Mouse (Mus musculus): Measurements from ENCODE around the gene Arhgap21. TPM values are rescaled to one million over a fixed set of nuclear protein-coding genes. Genes with fewer than 3 reads are reported as not detected.

Gene Arhgap21
- polyA plus RNA-seq, 1 experiment from 2014 or later, result 15.3 TPM

GRCm38 (mm10) chr2:20969201-20970200 is 820 bp upstream of the Arhgap21 start:
- H3K27me3 ChIP-seq (replicated peaks; ENCODE audit: control insufficient read depth, insufficient read depth, low read length), result no peaks in the 10 kb centered on the region
- ATAC-seq (replicated peaks; ENCODE audit: low FRiP score), result peak; percentile 92
- H3K4me2 ChIP-seq, result peak overlapping the region; percentile 98
- H3K4me1 ChIP-seq (replicated peaks; ENCODE audit: control insufficient read depth, insufficient read depth, low read length), result peaks cover 20% of the 10 kb centered on the region
- no peaks in the 10 kb centered on the region for H3K36me3 ChIP-seq (ENCODE audit: control insufficient read depth, insufficient read depth, low read length)
- no peaks in the 10 kb centered on the region for H3K9me3 ChIP-seq (ENCODE audit: control insufficient read depth, low read length)
- under 1% methylated on average over 49 of the region's 49 CpGs for WGBS
- peak overlapping the region; percentile 99 for H3K9ac ChIP-seq (ENCODE audit: low read depth, low read length)
- peak overlapping the region; percentile 99 for H3K27ac ChIP-seq (ENCODE audit: low read depth, low read length)
- H3K4me3 ChIP-seq (ENCODE audit: low read depth, low read length), result peak overlapping the region; percentile 92
- peak; percentile 88 for DNase-seq (ENCODE audit: low spot score)

GRCm38 (mm10) chr2:20967646-20968351 is 882 bp downstream of the Arhgap21 start:
- peak overlapping the region; percentile 92 for H3K4me3 ChIP-seq (ENCODE audit: low read depth, low read length)
- under 1% methylated on average over 43 of the region's 57 CpGs for WGBS
- H3K9ac ChIP-seq (ENCODE audit: low read depth, low read length), result peak overlapping the region; percentile 99
- no peaks in the 10 kb centered on the region for H3K9me3 ChIP-seq (ENCODE audit: control insufficient read depth, low read length)
- peaks cover 32% of the 10 kb centered on the region for H3K4me1 ChIP-seq (replicated peaks; ENCODE audit: control insufficient read depth, insufficient read depth, low read length)
- H3K27ac ChIP-seq (ENCODE audit: low read depth, low read length), result peak overlapping the region; percentile 99
- peak overlapping the region; percentile 98 for H3K4me2 ChIP-seq
- DNase-seq (ENCODE audit: low spot score) (peak; percentile 72), ATAC-seq (replicated peaks; ENCODE audit: low FRiP score) (no peak)
- no peaks in the 10 kb centered on the region for H3K36me3 ChIP-seq (ENCODE audit: control insufficient read depth, insufficient read depth, low read length)
- no peaks in the 10 kb centered on the region for H3K27me3 ChIP-seq (replicated peaks; ENCODE audit: control insufficient read depth, insufficient read depth, low read length)

GRCm38 (mm10) chr2:20967101-20967645 is 1.5 kb downstream of the Arhgap21 start:
- peak overlapping the region; percentile 92 for H3K4me3 ChIP-seq (ENCODE audit: low read depth, low read length)
- H3K27ac ChIP-seq (ENCODE audit: low read depth, low read length), result peak overlapping the region; percentile 99
- ATAC-seq (replicated peaks; ENCODE audit: low FRiP score) (no peak), DNase-seq (ENCODE audit: low spot score) (peak; percentile 56)
- H3K9me3 ChIP-seq (ENCODE audit: control insufficient read depth, low read length), result no peaks in the 10 kb centered on the region
- peaks cover 39% of the 10 kb centered on the region for H3K4me1 ChIP-seq (replicated peaks; ENCODE audit: control insufficient read depth, insufficient read depth, low read length)
- H3K36me3 ChIP-seq (ENCODE audit: control insufficient read depth, insufficient read depth, low read length), result no peaks in the 10 kb centered on the region
- no peaks in the 10 kb centered on the region for H3K27me3 ChIP-seq (replicated peaks; ENCODE audit: control insufficient read depth, insufficient read depth, low read length)
- 2% methylated on average over 13 of the region's 13 CpGs for WGBS
- peak overlapping the region; percentile 99 for H3K9ac ChIP-seq (ENCODE audit: low read depth, low read length)
- H3K4me2 ChIP-seq, result peak overlapping the region; percentile 98

DNA sequence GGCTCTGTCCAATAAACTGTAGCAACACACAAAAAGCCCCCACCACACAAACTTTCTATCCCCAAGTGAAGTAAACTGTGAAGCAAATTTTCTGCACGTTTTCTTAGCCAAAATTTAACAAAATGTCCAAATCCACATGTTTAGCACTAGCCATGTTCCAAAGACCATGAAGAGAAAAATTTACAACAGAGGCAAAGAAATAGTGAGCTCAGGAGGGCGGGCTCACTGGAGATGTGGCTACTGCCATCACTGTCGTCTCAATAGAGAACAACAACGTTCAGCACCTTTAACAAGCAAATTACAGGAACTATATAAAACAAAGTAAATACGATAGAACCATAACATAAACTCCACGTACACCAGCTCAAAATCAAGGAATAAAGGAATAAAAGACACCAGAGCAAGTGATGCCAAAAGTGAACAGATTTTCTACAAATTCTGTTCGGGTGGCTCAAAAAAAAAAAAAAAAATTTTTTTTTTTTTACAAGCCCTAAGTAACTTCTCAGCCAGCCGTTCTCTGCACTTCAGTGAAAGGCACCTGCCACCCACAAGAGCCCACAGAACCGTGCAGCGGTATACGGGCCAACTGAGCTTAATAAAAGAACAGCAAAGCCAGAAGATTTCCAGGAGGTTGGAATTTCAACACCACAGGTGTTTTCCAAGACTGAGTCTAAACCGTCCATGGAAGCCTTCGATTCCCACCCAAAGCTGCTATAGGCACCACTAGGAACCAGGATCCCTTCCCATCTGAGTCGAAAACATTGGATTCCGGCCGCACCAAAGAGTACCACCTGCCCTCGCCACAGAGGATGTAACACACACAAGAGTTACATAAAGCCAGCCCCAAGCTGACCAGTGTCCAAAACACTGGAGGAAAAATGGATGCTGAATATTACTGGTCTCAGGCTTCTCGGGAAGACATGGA is 2.2 kb downstream of the Arhgap21 start:
- H3K36me3 ChIP-seq (ENCODE audit: control insufficient read depth, insufficient read depth, low read length), result no peaks in the 10 kb centered on the region
- H3K4me3 ChIP-seq (ENCODE audit: low read depth, low read length), result peak overlapping the region; percentile 92
- peak overlapping the region; percentile 98 for H3K4me2 ChIP-seq
- H3K9me3 ChIP-seq (ENCODE audit: control insufficient read depth, low read length), result no peaks in the 10 kb centered on the region
- no peak for DNase-seq (ENCODE audit: low spot score)
- H3K27ac ChIP-seq (ENCODE audit: low read depth, low read length), result no peak overlapping the region
- no peaks in the 10 kb centered on the region for H3K27me3 ChIP-seq (replicated peaks; ENCODE audit: control insufficient read depth, insufficient read depth, low read length)
- peak overlapping the region; percentile 99 for H3K9ac ChIP-seq (ENCODE audit: low read depth, low read length)
- H3K4me1 ChIP-seq (replicated peaks; ENCODE audit: control insufficient read depth, insufficient read depth, low read length), result peaks cover 45% of the 10 kb centered on the region
- WGBS, result 43% methylated on average over 18 of the region's 18 CpGs
- no peak for ATAC-seq (replicated peaks; ENCODE audit: low FRiP score)

DNA sequence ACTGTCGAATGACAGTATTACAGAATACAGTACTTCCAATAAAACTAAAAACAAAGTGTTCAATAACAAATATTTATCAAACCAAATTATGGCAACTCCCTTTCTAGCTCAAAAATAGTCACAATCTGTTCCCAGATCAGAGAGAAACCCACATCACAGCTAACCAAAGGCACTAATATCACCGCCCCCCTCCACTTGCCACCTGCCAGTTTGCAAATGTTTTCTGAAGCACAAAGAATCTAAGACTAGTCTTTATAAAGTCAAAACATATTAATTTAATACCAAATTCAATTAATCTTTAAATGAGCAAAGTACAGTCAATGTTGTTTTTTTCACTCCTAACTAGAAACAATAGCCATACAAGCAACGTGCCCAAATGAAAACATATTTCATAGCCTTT is 3.3 kb downstream of the Arhgap21 start:
- Histone ChIP-seq H3K4me3 (ENCODE audit: low read depth, low read length) (peak overlapping the region; percentile 92; the same call in 1 of the 2 replicates), H3K9me3 (ENCODE audit: control insufficient read depth, low read length) (no peaks in the 10 kb centered on the region), H3K4me2 (peak overlapping the region; percentile 98), H3K27ac (ENCODE audit: low read depth, low read length) (no peak overlapping the region), H3K27me3 (replicated peaks; ENCODE audit: control insufficient read depth, insufficient read depth, low read length) (no peaks in the 10 kb centered on the region), H3K9ac (ENCODE audit: low read depth, low read length) (no peak overlapping the region), H3K36me3 (ENCODE audit: control insufficient read depth, insufficient read depth, low read length) (no peaks in the 10 kb centered on the region), H3K4me1 (replicated peaks; ENCODE audit: control insufficient read depth, insufficient read depth, low read length) (peaks cover 50% of the 10 kb centered on the region)
- WGBS, result 72% methylated on average over 3 of the region's 3 CpGs
- DNase-seq (ENCODE audit: low spot score), result no peak
- ATAC-seq (replicated peaks; ENCODE audit: low FRiP score), result no peak

DNA sequence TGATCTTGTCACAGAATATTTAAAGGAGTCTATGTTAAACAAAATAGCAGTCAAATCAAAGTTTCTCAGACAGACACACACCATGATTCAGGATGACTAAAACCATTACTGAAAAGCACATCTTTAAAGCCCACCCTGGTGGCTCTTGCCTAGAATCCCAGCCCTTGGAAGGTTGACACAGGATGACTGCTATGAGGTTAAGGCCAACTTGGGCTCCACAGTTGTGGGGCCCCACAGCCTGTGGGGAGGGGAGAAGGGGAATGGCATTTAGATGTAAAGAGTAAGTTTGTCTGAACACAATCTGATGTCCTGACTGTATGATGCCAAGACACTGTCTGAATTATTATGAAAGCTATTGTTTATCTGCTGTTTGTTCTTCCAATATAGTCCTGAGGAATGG is 4.2 kb downstream of the Arhgap21 start:
- Histone ChIP-seq H3K4me3 (ENCODE audit: low read depth, low read length) (no peak overlapping the region), H3K27me3 (replicated peaks; ENCODE audit: control insufficient read depth, insufficient read depth, low read length) (no peaks in the 10 kb centered on the region), H3K36me3 (ENCODE audit: control insufficient read depth, insufficient read depth, low read length) (no peaks in the 10 kb centered on the region), H3K4me1 (replicated peaks; ENCODE audit: control insufficient read depth, insufficient read depth, low read length) (peaks cover 48% of the 10 kb centered on the region), H3K4me2 (peak overlapping the region; percentile 33), H3K27ac (ENCODE audit: low read depth, low read length) (no peak overlapping the region), H3K9me3 (ENCODE audit: control insufficient read depth, low read length) (no peaks in the 10 kb centered on the region), H3K9ac (ENCODE audit: low read depth, low read length) (no peak overlapping the region)
- DNase-seq (ENCODE audit: low spot score) (no peak), ATAC-seq (replicated peaks; ENCODE audit: low FRiP score) (no peak)

- Histone ChIP-seq H3K9ac (ENCODE audit: low read depth, low read length) (no peak overlapping the region; the same call in 1 of the 2 replicates), H3K27me3 (replicated peaks; ENCODE audit: control insufficient read depth, insufficient read depth, low read length) (no peaks in the 10 kb centered on the region), H3K27ac (ENCODE audit: low read depth, low read length) (peak overlapping the region; percentile 32; the same call in 1 of the 2 replicates), H3K4me3 (ENCODE audit: low read depth, low read length) (peak overlapping the region; percentile 20; the same call in 1 of the 2 replicates), H3K36me3 (ENCODE audit: control insufficient read depth, insufficient read depth, low read length) (no peaks in the 10 kb centered on the region), H3K4me2 (peak overlapping the region; percentile 50), H3K9me3 (ENCODE audit: control insufficient read depth, low read length) (no peaks in the 10 kb centered on the region), H3K4me1 (replicated peaks; ENCODE audit: control insufficient read depth, insufficient read depth, low read length) (peaks cover 55% of the 10 kb centered on the region)
- 37% methylated on average over 5 of the region's 5 CpGs for WGBS
- no peak for ATAC-seq (replicated peaks; ENCODE audit: low FRiP score)
- no peak for DNase-seq (ENCODE audit: low spot score)
Measured at GRCm38 (mm10) chr2:20963226-20963805, 5.4 kb downstream of the Arhgap21 start.

Data from liver, embryonic 11.5 days (tissue).